Mouse (Mus musculus) heart, embryonic 14.5 days (tissue): ENCODE measurements around the gene Sgpp2. TPM values are rescaled to one million over a fixed set of nuclear protein-coding genes. Genes with fewer than 3 reads are reported as not detected.

Experiments used
- ATAC-seq: fragments of 200-750 bp; cut with Nextera tagmentation; 2 replicates; pipeline ENCODE4 v1.8.0; 2017; ENCODE audit warnings: low read depth, moderate TSS enrichment; ENCODE audit not compliant: insufficient number of reproducible peaks, insufficient read depth, low FRiP score
- H3K27ac ChIP-seq, 2 experiments: fragments of 200-500 bp in 1 of 2; fragments of 300-500 bp in 1 of 2; sonication (generic) in 1 of 2; replicated peaks in 1 of 2; 2 replicates each; pipeline ENCODE4 v1.5.1; 2012 to 2014; ENCODE audit warnings: low read depth in 2 of 2, low read length in 2 of 2, control low read depth in 1 of 2, mild to moderate bottlenecking in 1 of 2, mixed read lengths in 1 of 2; ENCODE audit not compliant: control insufficient read depth in 1 of 2, insufficient read depth in 1 of 2
- H3K27me3 ChIP-seq: fragments of 300-500 bp; sonication (generic); 2 replicates; pipeline ENCODE4 v1.6.1; 2014; ENCODE audit warnings: mild to moderate bottlenecking, low read length, control low read depth; ENCODE audit not compliant: control insufficient read depth, insufficient read depth
- H3K36me3 ChIP-seq: fragments of 300-500 bp; sonication (generic); 2 replicates; pipeline ENCODE4 v1.6.1; 2014; ENCODE audit warnings: mild to moderate bottlenecking, control low read depth, low read length, mixed read lengths; ENCODE audit not compliant: control insufficient read depth, insufficient read depth
- H3K4me1 ChIP-seq, 2 experiments: fragments of 200-500 bp in 1 of 2; fragments of 300-500 bp in 1 of 2; sonication (generic) in 1 of 2; 2 replicates each; pipeline ENCODE4 v1.6.1; 2012 to 2014; ENCODE audit warnings: low read length in 2 of 2, control low read depth in 1 of 2, mixed read lengths in 1 of 2; ENCODE audit not compliant: control insufficient read depth in 2 of 2, insufficient read depth in 2 of 2
- H3K4me2 ChIP-seq: fragments of 300-500 bp; sonication (generic); 2 replicates; pipeline ENCODE4 v1.6.1; 2014; ENCODE audit warnings: mild to moderate bottlenecking, low read length
- H3K4me3 ChIP-seq, 2 experiments: fragments of 200-500 bp in 1 of 2; fragments of 300-500 bp in 1 of 2; sonication (generic) in 1 of 2; 2 replicates each; pipeline ENCODE4 v1.5.1; 2012 to 2014; ENCODE audit warnings: low read length in 2 of 2, mild to moderate bottlenecking in 2 of 2, control low read depth in 1 of 2, low read depth in 1 of 2, moderate library complexity in 1 of 2; ENCODE audit not compliant: control insufficient read depth in 1 of 2, insufficient read depth in 1 of 2
- H3K9ac ChIP-seq: fragments of 300-500 bp; sonication (generic); 2 replicates; pipeline ENCODE4 v1.6.1; 2014; ENCODE audit warnings: mild to moderate bottlenecking, low read length
- H3K9me3 ChIP-seq: fragments of 300-500 bp; sonication (generic); 2 replicates; pipeline ENCODE4 v1.6.1; 2016; ENCODE audit warnings: low read length, control low read depth; ENCODE audit not compliant: control insufficient read depth
- WGBS: fragments of 180-500 bp; shearing (Covaris S2); extraction: QIAGEN DNeasy Blood & Tissue Kit; methylation state at CpG from one replicate; pipeline ENCODE4 v1.1.7; 2014; 5-methylcytosine and 5-hydroxymethylcytosine counted together
- polyA plus RNA-seq: library from polyadenylated mRNA; unstranded; fragments of >200 nt; fragmentation: Nextera tagmentation; extraction: Ambion mirVana; gene quantifications from 2 replicates; pipeline ENCODE4 v1.2.1, GENCODE M21; 2014

Sgpp2 gene
- polyA plus RNA-seq, 1 experiment from 2014 or later = 0.20 TPM

GRCm38 (mm10) chr1:78373836-78374235 lies 63.7 kb downstream of the Sgpp2 start:
- H3K4me2 ChIP-seq = no peak overlapping the region
- no peaks in the 10 kb centered on the region for H3K36me3 ChIP-seq
- no peak overlapping the region for H3K9ac ChIP-seq
- WGBS = 85% methylated on average over 5 of the region's 5 CpGs
- H3K4me1 ChIP-seq = peaks cover 0 to 17% of the 10 kb centered on the region in 2 experiments; a peak in 3 of 4 replicates
- no peaks in the 10 kb centered on the region for H3K9me3 ChIP-seq
- H3K27ac ChIP-seq = no peak overlapping the region
- no peaks in the 10 kb centered on the region for H3K27me3 ChIP-seq
- no peak overlapping the region for H3K4me3 ChIP-seq
- no peak for ATAC-seq

DNA sequence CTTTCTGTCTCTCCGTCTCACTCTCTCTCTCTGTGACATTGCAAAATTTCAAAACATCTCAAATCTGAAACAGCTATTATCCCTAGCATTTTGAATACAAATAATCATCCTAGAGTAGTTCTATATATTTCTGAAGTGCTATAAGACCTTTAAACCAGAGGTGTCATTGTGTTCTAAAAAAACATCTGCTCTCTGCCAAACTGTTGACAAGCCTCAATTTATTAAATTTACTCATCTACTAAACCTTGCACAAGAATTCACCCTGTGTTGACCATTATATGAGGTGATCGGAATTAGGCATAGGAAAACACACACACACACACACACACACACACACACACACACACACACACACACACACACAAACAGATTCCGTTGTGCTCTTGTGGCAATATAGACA lies 64.9 kb downstream of the Sgpp2 start:
- Histone ChIP-seq H3K9me3 (no peaks in the 10 kb centered on the region), H3K36me3 (no peaks in the 10 kb centered on the region), H3K27me3 (no peaks in the 10 kb centered on the region), H3K4me3 (no peak overlapping the region), H3K27ac (no peak overlapping the region), H3K4me2 (no peak overlapping the region), H3K9ac (no peak overlapping the region), H3K4me1 (peaks cover 0 to 17% of the 10 kb centered on the region in 2 experiments; a peak in 2 of 4 replicates)
- ATAC-seq = no peak
- WGBS = 94% methylated on average over 3 of the region's 3 CpGs

- no peak for ATAC-seq
- no peak overlapping the region for H3K4me2 ChIP-seq
- no peaks in the 10 kb centered on the region for H3K4me1 ChIP-seq
- H3K36me3 ChIP-seq = no peaks in the 10 kb centered on the region
- no peak overlapping the region for H3K27ac ChIP-seq
- no peak overlapping the region for H3K4me3 ChIP-seq
- 95% methylated on average over 4 of the region's 4 CpGs for WGBS
- H3K9ac ChIP-seq = no peak overlapping the region
- H3K9me3 ChIP-seq = no peaks in the 10 kb centered on the region
- H3K27me3 ChIP-seq = no peaks in the 10 kb centered on the region
Observed at GRCm38 (mm10) chr1:78380950-78381349, 70.8 kb downstream of the Sgpp2 start.

- ATAC-seq = no peak
- no peak overlapping the region for H3K9ac ChIP-seq
- no peaks in the 10 kb centered on the region for H3K4me1 ChIP-seq
- H3K36me3 ChIP-seq = no peaks in the 10 kb centered on the region
- no peak overlapping the region for H3K27ac ChIP-seq
- WGBS = 57% methylated on average over 4 of the region's 4 CpGs
- H3K9me3 ChIP-seq = no peaks in the 10 kb centered on the region
- no peaks in the 10 kb centered on the region for H3K27me3 ChIP-seq
- no peak overlapping the region for H3K4me3 ChIP-seq
- H3K4me2 ChIP-seq = no peak overlapping the region
Observed at GRCm38 (mm10) chr1:78387854-78388253, 77.7 kb downstream of the Sgpp2 start.

GRCm38 (mm10) chr1:78388848-78389247 lies 78.7 kb downstream of the Sgpp2 start:
- H3K4me3 ChIP-seq = no peak overlapping the region
- no peak overlapping the region for H3K9ac ChIP-seq
- no peaks in the 10 kb centered on the region for H3K36me3 ChIP-seq
- no peaks in the 10 kb centered on the region for H3K27me3 ChIP-seq
- H3K27ac ChIP-seq = no peak overlapping the region
- no peaks in the 10 kb centered on the region for H3K4me1 ChIP-seq
- H3K9me3 ChIP-seq = no peaks in the 10 kb centered on the region
- ATAC-seq = no peak
- no peak overlapping the region for H3K4me2 ChIP-seq
- 11% methylated on average over 3 of the region's 3 CpGs for WGBS

GRCm38 (mm10) chr1:78395191-78395735 lies 85.1 kb downstream of the Sgpp2 start:
- H3K4me1 ChIP-seq = peaks cover 11 to 14% of the 10 kb centered on the region in 2 experiments
- H3K27me3 ChIP-seq = no peaks in the 10 kb centered on the region
- ATAC-seq = no peak
- no peak overlapping the region for H3K4me3 ChIP-seq
- no peaks in the 10 kb centered on the region for H3K36me3 ChIP-seq
- no peak overlapping the region for H3K27ac ChIP-seq
- H3K9me3 ChIP-seq = no peaks in the 10 kb centered on the region
- no peak overlapping the region for H3K4me2 ChIP-seq
- H3K9ac ChIP-seq = no peak overlapping the region
- 68% methylated on average over 8 of the region's 8 CpGs for WGBS

DNA sequence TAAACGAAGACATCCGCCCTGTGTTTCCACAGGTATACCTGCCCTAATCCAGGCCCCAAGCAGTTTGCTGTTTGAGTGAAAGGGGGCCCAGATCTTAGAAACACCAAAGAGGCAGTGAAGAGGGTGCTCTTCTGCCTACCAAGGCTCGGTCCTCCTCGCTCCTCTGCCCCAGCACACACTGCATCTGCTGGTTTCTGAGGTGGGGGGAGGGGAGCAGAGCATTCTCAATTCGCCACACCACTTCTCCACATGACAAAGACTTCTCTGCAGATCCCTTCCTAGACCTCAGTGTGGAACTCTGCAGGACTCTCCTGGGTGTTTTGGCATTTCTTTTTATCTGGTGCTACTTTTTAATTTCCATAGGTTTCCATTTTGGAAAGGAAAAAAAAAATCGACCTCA lies 85.6 kb downstream of the Sgpp2 start:
- Histone ChIP-seq H3K4me3 (no peak overlapping the region), H3K36me3 (no peaks in the 10 kb centered on the region), H3K4me1 (peaks cover 11 to 14% of the 10 kb centered on the region in 2 experiments), H3K9ac (no peak overlapping the region), H3K27me3 (no peaks in the 10 kb centered on the region), H3K9me3 (no peaks in the 10 kb centered on the region), H3K4me2 (no peak overlapping the region), H3K27ac (no peak overlapping the region)
- 55% methylated on average over 6 of the region's 6 CpGs for WGBS
- ATAC-seq = no peak

GRCm38 (mm10) chr1:78396320-78396913 lies 86.3 kb downstream of the Sgpp2 start:
- WGBS = 24% methylated on average over 8 of the region's 8 CpGs
- ATAC-seq = no peak
- H3K9ac ChIP-seq = no peak overlapping the region
- no peak overlapping the region for H3K4me3 ChIP-seq
- H3K27me3 ChIP-seq = no peaks in the 10 kb centered on the region
- peaks cover 11 to 14% of the 10 kb centered on the region in 2 experiments for H3K4me1 ChIP-seq
- H3K9me3 ChIP-seq = no peaks in the 10 kb centered on the region
- no peaks in the 10 kb centered on the region for H3K36me3 ChIP-seq
- peak overlapping the region; percentile 21 for H3K4me2 ChIP-seq
- H3K27ac ChIP-seq = peak overlapping the region in 1 of 2 experiments; percentile 44; a peak in 2 of 4 replicates
